Mouse (Mus musculus): ENCODE measurements around the gene Gcnt4.

DNA sequence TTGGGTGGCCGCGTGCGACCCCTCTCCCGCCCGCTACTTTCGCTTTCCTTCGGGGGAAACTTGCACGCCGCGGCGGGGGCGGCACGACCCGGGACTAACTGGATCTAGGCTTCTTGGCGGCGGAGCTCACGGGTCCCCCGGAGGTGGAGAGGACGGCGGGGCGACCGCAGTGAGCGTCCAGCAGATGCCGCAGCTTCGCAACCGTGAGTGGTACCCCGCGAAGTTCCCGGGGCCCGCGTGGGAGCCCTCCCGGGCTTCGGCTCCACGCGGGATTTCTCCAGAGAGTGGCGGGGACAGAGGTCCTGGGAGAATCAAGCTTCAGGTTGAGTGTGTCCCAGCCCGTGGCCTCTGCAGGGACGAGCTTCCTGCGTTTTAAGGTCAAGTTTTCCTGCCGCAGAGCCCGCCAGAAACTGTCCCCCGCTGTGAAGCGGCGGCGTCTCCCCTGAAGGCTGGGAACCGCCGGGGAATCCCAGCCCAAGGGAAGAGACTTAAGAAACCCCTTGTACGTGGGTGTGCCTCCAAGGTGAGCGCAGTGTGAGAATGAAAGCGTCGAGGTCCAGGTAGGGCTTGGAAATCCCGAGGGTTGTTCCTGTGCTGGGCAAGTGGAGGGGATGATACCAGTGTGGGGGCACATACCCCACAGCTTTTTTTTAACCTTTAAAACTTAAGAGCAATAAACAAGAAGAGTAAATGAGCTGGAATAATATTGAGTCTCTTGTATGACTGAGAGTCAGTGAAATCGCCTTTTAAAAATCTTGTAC lies 676 bp downstream of the Gcnt4 start:
- TF ChIP-seq CTCF (IDR thresholded peaks at IDR 0.05; ENCODE audit: low read depth, low read length) (no peak), GATA1 (IDR thresholded peaks at IDR 0.05; ENCODE audit: borderline replicate concordance, low read length) (no peak), TAL1 (conservative IDR thresholded peaks at IDR 0.05; ENCODE audit: low read depth, low read length) (no peak)

Measured in G1E (cell line).